Mouse (Mus musculus): ENCODE measurements around the gene Naif1. TPM values are rescaled to one million over a fixed set of nuclear protein-coding genes. Genes with fewer than 3 reads are reported as not detected.
A peak's percentile ranks its signal among the peaks of the same experiment; 100 is the strongest.

Gene Naif1
- polyA plus RNA-seq (2015; fragmentation: Nextera tagmentation; extraction: Ambion mirVana): 5.1 and 5.6 TPM in 2 replicates

- peaks cover 39% of the 10 kb centered on the region for H3K4me1 ChIP-seq (ENCODE audit: control insufficient read depth, insufficient read depth, low read length)
- no peaks in the 10 kb centered on the region for H3K36me3 ChIP-seq (ENCODE audit: control insufficient read depth, insufficient read depth)
- 69% methylated on average over 15 of the region's 15 CpGs for WGBS
- peak within 1 kb of the TSS; percentile 76 for H3K4me2 ChIP-seq (ENCODE audit: low read depth, low read length)
- no peak for ATAC-seq (replicated peaks; ENCODE audit: extremely low read depth, insufficient read depth, low FRiP score)
- H3K9ac ChIP-seq (ENCODE audit: low read length): peak within 1 kb of the TSS; percentile 70
- peak within 1 kb of the TSS; percentile 96 for H3K27ac ChIP-seq (ENCODE audit: low read length)
- H3K27me3 ChIP-seq (ENCODE audit: control insufficient read depth, insufficient read depth, low read length): no peaks in the 10 kb centered on the region
- peak within 1 kb of the TSS; percentile 58 for H3K4me3 ChIP-seq (ENCODE audit: low read length)
- no peaks in the 10 kb centered on the region for H3K9me3 ChIP-seq (replicated peaks; ENCODE audit: control insufficient read depth, low read length)
Observed at GRCm38 (mm10) chr2:32449761-32450754, at the start of gene Naif1. Gene Naif1, plus strand, starts transcription at chr2:32450457.

GRCm38 (mm10) chr2:32404663-32405062 is 45.6 kb upstream of the Naif1 start:
- 9% methylated on average over 2 of the region's 2 CpGs for WGBS
- Histone ChIP-seq H3K9me3 (replicated peaks; ENCODE audit: control insufficient read depth, low read length) (no peaks in the 10 kb centered on the region), H3K27ac (ENCODE audit: low read length) (no peak overlapping the region), H3K9ac (ENCODE audit: low read length) (no peak overlapping the region), H3K4me2 (ENCODE audit: low read depth, low read length) (no peak overlapping the region), H3K4me1 (ENCODE audit: control insufficient read depth, insufficient read depth, low read length) (no peaks in the 10 kb centered on the region), H3K36me3 (ENCODE audit: control insufficient read depth, insufficient read depth) (peaks cover 16% of the 10 kb centered on the region), H3K4me3 (ENCODE audit: low read length) (no peak overlapping the region), H3K27me3 (ENCODE audit: control insufficient read depth, insufficient read depth, low read length) (no peaks in the 10 kb centered on the region)
- no peak for ATAC-seq (replicated peaks; ENCODE audit: extremely low read depth, insufficient read depth, low FRiP score)

- no peaks in the 10 kb centered on the region for H3K4me1 ChIP-seq (ENCODE audit: control insufficient read depth, insufficient read depth, low read length)
- H3K4me2 ChIP-seq (ENCODE audit: low read depth, low read length): no peak overlapping the region
- WGBS: 84% methylated on average over 7 of the region's 7 CpGs
- H3K9me3 ChIP-seq (replicated peaks; ENCODE audit: control insufficient read depth, low read length): no peaks in the 10 kb centered on the region
- H3K27me3 ChIP-seq (ENCODE audit: control insufficient read depth, insufficient read depth, low read length): no peaks in the 10 kb centered on the region
- H3K36me3 ChIP-seq (ENCODE audit: control insufficient read depth, insufficient read depth): peaks cover 2% of the 10 kb centered on the region; the same call in 1 of the 2 replicates
- H3K4me3 ChIP-seq (ENCODE audit: low read length): no peak overlapping the region
- no peak for ATAC-seq (replicated peaks; ENCODE audit: extremely low read depth, insufficient read depth, low FRiP score)
- no peak overlapping the region for H3K9ac ChIP-seq (ENCODE audit: low read length)
- no peak overlapping the region for H3K27ac ChIP-seq (ENCODE audit: low read length)
Observed at GRCm38 (mm10) chr2:32407144-32407824, 43.0 kb upstream of the Naif1 start.

GRCm38 (mm10) chr2:32408429-32409424 is 41.5 kb upstream of the Naif1 start:
- no peak overlapping the region for H3K4me3 ChIP-seq (ENCODE audit: low read length)
- no peak overlapping the region for H3K27ac ChIP-seq (ENCODE audit: low read length)
- H3K4me1 ChIP-seq (ENCODE audit: control insufficient read depth, insufficient read depth, low read length): no peaks in the 10 kb centered on the region
- ATAC-seq (replicated peaks; ENCODE audit: extremely low read depth, insufficient read depth, low FRiP score): no peak
- H3K4me2 ChIP-seq (ENCODE audit: low read depth, low read length): no peak overlapping the region
- H3K27me3 ChIP-seq (ENCODE audit: control insufficient read depth, insufficient read depth, low read length): no peaks in the 10 kb centered on the region
- WGBS: 61% methylated on average over 25 of the region's 25 CpGs
- no peaks in the 10 kb centered on the region for H3K36me3 ChIP-seq (ENCODE audit: control insufficient read depth, insufficient read depth)
- H3K9ac ChIP-seq (ENCODE audit: low read length): no peak overlapping the region
- H3K9me3 ChIP-seq (replicated peaks; ENCODE audit: control insufficient read depth, low read length): no peaks in the 10 kb centered on the region

GRCm38 (mm10) chr2:32411407-32411806 is 38.9 kb upstream of the Naif1 start:
- Histone ChIP-seq H3K4me1 (ENCODE audit: control insufficient read depth, insufficient read depth, low read length) (no peaks in the 10 kb centered on the region), H3K9ac (ENCODE audit: low read length) (no peak overlapping the region), H3K27ac (ENCODE audit: low read length) (no peak overlapping the region), H3K27me3 (ENCODE audit: control insufficient read depth, insufficient read depth, low read length) (no peaks in the 10 kb centered on the region), H3K4me3 (ENCODE audit: low read length) (no peak overlapping the region), H3K36me3 (ENCODE audit: control insufficient read depth, insufficient read depth) (peaks cover 11% of the 10 kb centered on the region), H3K9me3 (replicated peaks; ENCODE audit: control insufficient read depth, low read length) (no peaks in the 10 kb centered on the region), H3K4me2 (ENCODE audit: low read depth, low read length) (no peak overlapping the region)
- WGBS: 79% methylated on average over 7 of the region's 7 CpGs
- no peak for ATAC-seq (replicated peaks; ENCODE audit: extremely low read depth, insufficient read depth, low FRiP score)

- Histone ChIP-seq H3K9me3 (replicated peaks; ENCODE audit: control insufficient read depth, low read length) (no peaks in the 10 kb centered on the region), H3K27ac (ENCODE audit: low read length) (no peak overlapping the region), H3K4me1 (ENCODE audit: control insufficient read depth, insufficient read depth, low read length) (no peaks in the 10 kb centered on the region), H3K4me2 (ENCODE audit: low read depth, low read length) (no peak overlapping the region), H3K9ac (ENCODE audit: low read length) (no peak overlapping the region), H3K27me3 (ENCODE audit: control insufficient read depth, insufficient read depth, low read length) (no peaks in the 10 kb centered on the region), H3K36me3 (ENCODE audit: control insufficient read depth, insufficient read depth) (peaks cover 26% of the 10 kb centered on the region), H3K4me3 (ENCODE audit: low read length) (no peak overlapping the region)
- no peak for ATAC-seq (replicated peaks; ENCODE audit: extremely low read depth, insufficient read depth, low FRiP score)
- 81% methylated on average over 6 of the region's 6 CpGs for WGBS
Observed at GRCm38 (mm10) chr2:32412742-32413531, 37.3 kb upstream of the Naif1 start.

- Histone ChIP-seq H3K9ac (ENCODE audit: low read length) (no peak overlapping the region), H3K27me3 (ENCODE audit: control insufficient read depth, insufficient read depth, low read length) (no peaks in the 10 kb centered on the region), H3K36me3 (ENCODE audit: control insufficient read depth, insufficient read depth) (peaks cover 27% of the 10 kb centered on the region), H3K9me3 (replicated peaks; ENCODE audit: control insufficient read depth, low read length) (no peaks in the 10 kb centered on the region), H3K4me3 (ENCODE audit: low read length) (no peak overlapping the region), H3K27ac (ENCODE audit: low read length) (no peak overlapping the region), H3K4me1 (ENCODE audit: control insufficient read depth, insufficient read depth, low read length) (no peaks in the 10 kb centered on the region), H3K4me2 (ENCODE audit: low read depth, low read length) (no peak overlapping the region)
- 37% methylated on average over 5 of the region's 5 CpGs for WGBS
- ATAC-seq (replicated peaks; ENCODE audit: extremely low read depth, insufficient read depth, low FRiP score): no peak
Observed at GRCm38 (mm10) chr2:32413936-32414335, 36.3 kb upstream of the Naif1 start.

- Histone ChIP-seq H3K27ac (ENCODE audit: low read length) (no peak overlapping the region), H3K4me1 (ENCODE audit: control insufficient read depth, insufficient read depth, low read length) (peaks cover 4% of the 10 kb centered on the region; the same call in 1 of the 2 replicates), H3K4me2 (ENCODE audit: low read depth, low read length) (no peak overlapping the region), H3K27me3 (ENCODE audit: control insufficient read depth, insufficient read depth, low read length) (no peaks in the 10 kb centered on the region), H3K9ac (ENCODE audit: low read length) (no peak overlapping the region), H3K9me3 (replicated peaks; ENCODE audit: control insufficient read depth, low read length) (no peaks in the 10 kb centered on the region), H3K36me3 (ENCODE audit: control insufficient read depth, insufficient read depth) (peaks cover 35% of the 10 kb centered on the region), H3K4me3 (ENCODE audit: low read length) (no peak overlapping the region)
- ATAC-seq (replicated peaks; ENCODE audit: extremely low read depth, insufficient read depth, low FRiP score): no peak
- WGBS: 94% methylated on average over 12 of the region's 12 CpGs
Observed at GRCm38 (mm10) chr2:32415801-32416200, 34.5 kb upstream of the Naif1 start.

All from heart, embryonic 16.5 days (tissue).